In the genomic region with DNA sequence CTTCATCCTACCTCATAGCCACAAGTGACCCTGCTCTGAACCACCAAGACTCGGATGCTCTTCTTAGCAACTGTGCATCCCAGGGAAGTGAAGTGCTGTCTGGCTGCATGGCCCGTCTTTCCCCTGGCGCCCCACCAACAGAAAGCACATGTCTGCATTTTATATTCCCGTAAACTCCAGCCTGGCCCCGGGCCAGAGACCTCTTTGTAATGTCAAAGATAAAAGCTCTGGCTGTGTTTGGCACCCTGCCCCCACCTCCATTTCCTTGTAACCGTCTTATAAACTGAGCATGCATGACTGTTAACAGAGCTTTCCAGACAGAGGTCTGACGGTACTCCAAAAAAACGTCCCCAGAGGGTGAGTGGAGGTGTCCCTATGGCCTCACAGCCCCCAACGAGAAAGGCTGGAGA, we compare ENCODE assay signal across 8 mouse cellular contexts.
DNase-seq lines count a peak whose midpoint lies in the region; ATAC-seq lines count a peak whose summit lies in the region.

No protein-coding gene starts in this region.

- 25% methylated on average over 9 of the region's 9 CpGs for WGBS in embryonic facial prominence, embryonic 11.5 days
- 5% methylated on average over 9 of the region's 9 CpGs for WGBS in heart, embryonic 14.5 days

- peak overlapping the region; percentile 25; the same call in 1 of the 2 replicates for H3K27ac ChIP-seq in embryonic facial prominence, embryonic 11.5 days (replicated peaks; ENCODE audit: low read depth, low read length)
- H3K27ac ChIP-seq in heart, embryonic 14.5 days (replicated peaks in 1 of 2; ENCODE audit: control insufficient read depth in 1 of 2, insufficient read depth in 1 of 2, low read depth in 2 of 2, low read length in 2 of 2) = peak overlapping the region; percentile 86 to 87

- no peak overlapping the region for H3K4me3 ChIP-seq in embryonic facial prominence, embryonic 11.5 days (ENCODE audit: low read depth, low read length)
- no peak overlapping the region for H3K4me3 ChIP-seq in heart, embryonic 14.5 days (ENCODE audit: control insufficient read depth in 1 of 2, insufficient read depth in 1 of 2, low read depth in 1 of 2, low read length in 2 of 2)

- no peaks in the 10 kb centered on the region for H3K27me3 ChIP-seq in embryonic facial prominence, embryonic 11.5 days (ENCODE audit: control insufficient read depth, insufficient read depth, low read length)
- H3K27me3 ChIP-seq in heart, embryonic 14.5 days (ENCODE audit: control insufficient read depth, insufficient read depth, low read length) = no peaks in the 10 kb centered on the region

- H3K36me3 ChIP-seq in embryonic facial prominence, embryonic 11.5 days (replicated peaks; ENCODE audit: control insufficient read depth, insufficient read depth, low read depth, low read length) = no peaks in the 10 kb centered on the region
- H3K36me3 ChIP-seq in heart, embryonic 14.5 days (ENCODE audit: control insufficient read depth, insufficient read depth, low read length) = no peaks in the 10 kb centered on the region

- H3K9ac ChIP-seq in embryonic facial prominence, embryonic 11.5 days (replicated peaks; ENCODE audit: low read length) = peak overlapping the region; percentile 34; the same call in 1 of the 2 replicates
- H3K9ac ChIP-seq in heart, embryonic 14.5 days (ENCODE audit: low read length) = peak overlapping the region; percentile 9; the same call in 1 of the 2 replicates

- H3K9me3 ChIP-seq in embryonic facial prominence, embryonic 11.5 days (replicated peaks; ENCODE audit: control insufficient read depth, low read length) = no peaks in the 10 kb centered on the region
- H3K9me3 ChIP-seq in heart, embryonic 14.5 days (ENCODE audit: control insufficient read depth, low read length) = no peaks in the 10 kb centered on the region

- H3K4me2 ChIP-seq in embryonic facial prominence, embryonic 11.5 days (ENCODE audit: low read depth, low read length) = no peak overlapping the region
- peak overlapping the region; percentile 42 for H3K4me2 ChIP-seq in heart, embryonic 14.5 days (ENCODE audit: low read length)

- DNase-seq in urinary bladder, adult 18-20 months (ENCODE audit: low spot score in 2 of 2) = peak; percentile 22 to 45
- no peak for DNase-seq in urinary bladder, adult 2 months (ENCODE audit: low spot score)
- peak; percentile 74 for DNase-seq in embryonic facial prominence, embryonic 11.5 days (ENCODE audit: low spot score)
- peak; percentile 88 for DNase-seq in kidney, postnatal 14 days
- peak; percentile 73 for DNase-seq in lung, postnatal 25 days (ENCODE audit: low spot score)
- peak; percentile 75 to 76 for DNase-seq in spleen, postnatal 4 days (ENCODE audit: low spot score in 2 of 2)
- DNase-seq in natural killer cell, adult 2 months (ENCODE audit: low spot score in 2 of 2) = no peak

- H3K4me1 ChIP-seq in embryonic facial prominence, embryonic 11.5 days (ENCODE audit: control insufficient read depth, insufficient read depth, low read length) = peaks cover 15% of the 10 kb centered on the region
- peaks cover 37 to 48% of the 10 kb centered on the region in 2 experiments for H3K4me1 ChIP-seq in heart, embryonic 14.5 days (ENCODE audit: control insufficient read depth in 2 of 2, insufficient read depth in 2 of 2, low read length in 2 of 2)

- no peak for ATAC-seq in embryonic facial prominence, embryonic 11.5 days (replicated peaks; ENCODE audit: insufficient number of reproducible peaks, low FRiP score, low TSS enrichment, low read depth)
- peak; percentile 82 for ATAC-seq in heart, embryonic 14.5 days (ENCODE audit: insufficient number of reproducible peaks, insufficient read depth, low FRiP score, low read depth)

Comparison
In these comparisons a context has a peak if more than half of its experiments do, and no peak if none do; other contexts are left out.
1. DNase-seq: peak in urinary bladder, adult 18-20 months (2 of 2), embryonic facial prominence, embryonic 11.5 days (single experiment), kidney, postnatal 14 days (single experiment), lung, postnatal 25 days (single experiment) and spleen, postnatal 4 days (2 of 2); none in urinary bladder, adult 2 months (single experiment) and natural killer cell, adult 2 months (0 of 2).